Mouse (Mus musculus) kidney, postnatal 0 days (tissue): ENCODE measurements at regions not wholly inside any gene's neighbourhood (a gene's known extent, or its start where the extent isn't known, plus 50 kb on each side); places are given as distances from the start of the nearest gene placed in this dataset. TPM values are rescaled to one million over a fixed set of nuclear protein-coding genes. Genes with fewer than 3 reads are reported as not detected.

Experiments used
- ATAC-seq: fragments of 200-750 bp; cut with Nextera tagmentation; replicated peaks from 2 replicates; pipeline ENCODE4 v1.8.0; 2017; ENCODE audit warnings: low read depth, moderate number of reproducible peaks, moderate TSS enrichment, moderate library complexity; ENCODE audit not compliant: low FRiP score
- DNase-seq: peaks from one replicate; pipeline ENCODE4 v3.0.0-alpha.2; 2016; ENCODE audit warnings: low spot score
- H3K27ac ChIP-seq: fragments of 300-500 bp; sonication (generic); 2 replicates; pipeline ENCODE4 v1.5.1; 2014; ENCODE audit warnings: mild to moderate bottlenecking
- H3K27me3 ChIP-seq: fragments of 300-500 bp; sonication (generic); 2 replicates; pipeline ENCODE4 v1.6.1; 2014; ENCODE audit warnings: low read length, mixed read lengths; ENCODE audit not compliant: insufficient read depth
- H3K36me3 ChIP-seq: fragments of 300-500 bp; sonication (generic); 2 replicates; pipeline ENCODE4 v1.6.1; 2014; ENCODE audit warnings: low read length, mixed read lengths; ENCODE audit not compliant: insufficient read depth
- H3K4me1 ChIP-seq: fragments of 300-500 bp; sonication (generic); replicated peaks from 2 replicates; pipeline ENCODE4 v1.6.1; 2014; ENCODE audit warnings: antibody characterized with exemption, low read length, mixed read lengths; ENCODE audit not compliant: insufficient read depth
- H3K4me2 ChIP-seq: fragments of 300-500 bp; sonication (generic); 2 replicates; pipeline ENCODE4 v1.6.1; 2014; ENCODE audit warnings: mild to moderate bottlenecking, low read length, moderate library complexity, mixed read lengths
- H3K4me3 ChIP-seq: fragments of 300-500 bp; sonication (generic); replicated peaks from 2 replicates; pipeline ENCODE4 v1.5.1; 2014; ENCODE audit warnings: low read depth, low read length
- H3K9ac ChIP-seq: fragments of 300-500 bp; sonication (generic); 2 replicates; pipeline ENCODE4 v1.6.1; 2014; ENCODE audit warnings: low read depth, low read length
- H3K9me3 ChIP-seq: fragments of 300-500 bp; sonication (generic); replicated peaks from 2 replicates; pipeline ENCODE4 v1.6.1; 2016; ENCODE audit warnings: low read length, inconsistent platforms, mixed read lengths
- CTCF ChIP-seq: IDR thresholded peaks from 2 replicates; pipeline ENCODE4 v1.5.1; 2016; ENCODE audit warnings: antibody characterized with exemption, low read depth, mild to moderate bottlenecking, moderate library complexity
- WGBS: fragments of 180-500 bp; shearing (Covaris S2); extraction: QIAGEN DNeasy Blood & Tissue Kit; methylation state at CpG from one replicate; pipeline ENCODE4 v1.1.7; 2014; 5-methylcytosine and 5-hydroxymethylcytosine counted together
- microRNA-seq: library from miRNA; unstranded; fragments of <30 nt; microRNA quantifications from one replicate; pipeline ENCODE4, GENCODE M21; 2016

DNA sequence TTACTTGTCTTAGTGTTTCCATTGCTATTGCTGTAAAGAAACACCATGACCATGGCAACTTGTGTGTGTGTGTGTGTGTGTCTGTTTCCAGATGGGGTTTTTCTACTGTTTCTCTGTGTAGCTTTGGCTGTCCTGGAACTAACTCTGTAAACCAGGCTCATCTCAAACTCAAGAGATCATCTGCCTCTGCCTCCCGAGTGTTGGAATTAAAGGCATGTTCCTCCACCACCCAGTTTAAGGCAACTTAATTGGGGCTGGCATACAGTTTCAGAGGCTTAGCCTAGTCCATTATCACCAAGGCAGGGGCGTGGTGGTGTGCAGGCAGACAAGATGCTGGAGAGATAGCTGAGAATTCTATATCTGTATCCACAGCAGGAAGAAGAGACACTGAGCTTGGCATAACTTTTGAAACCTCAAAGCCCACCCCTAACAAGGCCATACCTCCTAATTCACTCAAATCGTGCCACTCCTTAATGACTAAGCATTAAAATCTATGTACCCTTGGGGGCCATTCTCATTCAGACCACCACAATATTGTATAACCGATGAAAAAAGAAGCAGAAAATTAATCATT, 65.5 kb upstream of the Med14 start:
- Histone ChIP-seq H3K4me2 (no peak overlapping the region), H3K36me3 (no peaks in the 10 kb centered on the region), H3K27me3 (no peaks in the 10 kb centered on the region), H3K4me3 (no peak overlapping the region), H3K4me1 (no peaks in the 10 kb centered on the region), H3K27ac (no peak overlapping the region), H3K9me3 (no peaks in the 10 kb centered on the region), H3K9ac (no peak overlapping the region)
- 82% methylated on average over 4 of the region's 4 CpGs for WGBS
- no peak for TF ChIP-seq CTCF
- DNase-seq: no peak
- no peak for ATAC-seq

DNA sequence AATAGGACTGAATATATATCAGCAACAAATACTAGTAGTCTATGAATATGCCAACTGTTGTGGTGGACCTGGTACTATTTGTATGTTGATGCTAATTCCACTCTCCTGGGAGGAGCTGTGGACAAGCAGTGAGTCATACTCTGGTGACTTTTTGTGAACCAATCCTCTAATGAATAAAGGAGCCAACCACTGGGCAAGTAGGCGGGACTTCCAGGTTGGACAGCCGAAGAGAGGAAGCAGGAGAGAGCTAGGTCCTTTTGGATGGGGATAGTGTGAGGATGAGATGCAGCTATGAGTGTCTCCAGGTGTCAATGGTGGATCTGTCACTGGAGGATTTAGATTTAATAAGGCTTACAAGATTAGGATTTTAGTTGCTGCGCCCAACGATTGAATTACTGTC, 64.8 kb upstream of the Med14 start:
- Histone ChIP-seq H3K4me3 (no peak overlapping the region), H3K9ac (no peak overlapping the region), H3K27ac (no peak overlapping the region), H3K27me3 (no peaks in the 10 kb centered on the region), H3K4me2 (no peak overlapping the region), H3K4me1 (no peaks in the 10 kb centered on the region), H3K9me3 (no peaks in the 10 kb centered on the region), H3K36me3 (no peaks in the 10 kb centered on the region)
- DNase-seq (no peak), ATAC-seq (no peak)
- TF ChIP-seq CTCF: no peak
- WGBS: 93% methylated on average over 4 of the region's 4 CpGs

DNA sequence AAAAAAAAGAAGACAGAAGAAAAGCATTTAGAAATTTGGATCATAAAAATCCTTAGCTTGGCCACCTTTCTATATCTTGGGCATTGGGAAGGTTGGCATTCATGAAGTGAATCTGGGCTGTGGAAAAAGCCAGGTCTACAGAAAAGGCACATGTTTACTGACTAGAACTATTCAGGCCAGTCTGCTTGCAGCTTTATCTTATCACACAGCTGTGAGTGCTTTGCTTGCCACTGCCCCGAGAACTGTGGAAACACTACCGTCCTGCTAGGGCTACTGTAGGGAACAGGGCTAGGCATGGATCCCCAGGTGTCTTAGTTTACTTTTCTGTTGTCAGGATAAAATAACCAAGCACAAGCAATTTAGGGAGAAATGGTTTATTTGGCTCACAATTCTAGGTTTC, 63.4 kb upstream of the Med14 start:
- no peaks in the 10 kb centered on the region for H3K36me3 ChIP-seq
- no peaks in the 10 kb centered on the region for H3K27me3 ChIP-seq
- H3K4me3 ChIP-seq: no peak overlapping the region
- ATAC-seq (no peak), DNase-seq (no peak)
- WGBS: 63% methylated on average over 2 of the region's 2 CpGs
- no peak overlapping the region for H3K9ac ChIP-seq
- H3K27ac ChIP-seq: no peak overlapping the region
- H3K4me1 ChIP-seq: no peaks in the 10 kb centered on the region
- TF ChIP-seq CTCF: no peak
- no peaks in the 10 kb centered on the region for H3K9me3 ChIP-seq
- H3K4me2 ChIP-seq: no peak overlapping the region

DNA sequence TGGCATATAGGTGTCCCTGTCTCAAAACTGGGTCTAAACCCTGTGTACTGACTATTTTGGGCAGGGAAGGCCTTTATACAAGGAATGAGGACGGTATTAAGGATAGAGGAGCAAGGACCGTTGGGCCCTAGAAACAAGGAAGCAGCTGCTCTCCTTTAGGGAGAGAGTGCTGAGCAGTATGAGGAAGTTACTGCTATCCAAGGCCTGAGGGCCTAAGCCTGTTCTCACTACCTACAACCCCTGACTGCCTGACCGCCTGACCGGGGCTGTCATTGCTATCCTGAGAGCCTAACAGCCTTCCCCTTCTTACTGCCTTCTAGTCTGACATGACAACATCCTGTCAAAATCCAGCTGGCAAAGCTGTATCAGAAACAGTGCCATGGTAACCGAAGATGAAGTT, 62.6 kb upstream of the Med14 start:
- no peak overlapping the region for H3K27ac ChIP-seq
- no peak for DNase-seq
- no peaks in the 10 kb centered on the region for H3K4me1 ChIP-seq
- WGBS: 78% methylated on average over 5 of the region's 5 CpGs
- TF ChIP-seq CTCF: no peak
- no peak overlapping the region for H3K9ac ChIP-seq
- ATAC-seq: no peak
- H3K4me3 ChIP-seq: no peak overlapping the region
- no peaks in the 10 kb centered on the region for H3K36me3 ChIP-seq
- H3K27me3 ChIP-seq: no peaks in the 10 kb centered on the region
- no peak overlapping the region for H3K4me2 ChIP-seq
- H3K9me3 ChIP-seq: no peaks in the 10 kb centered on the region

DNA sequence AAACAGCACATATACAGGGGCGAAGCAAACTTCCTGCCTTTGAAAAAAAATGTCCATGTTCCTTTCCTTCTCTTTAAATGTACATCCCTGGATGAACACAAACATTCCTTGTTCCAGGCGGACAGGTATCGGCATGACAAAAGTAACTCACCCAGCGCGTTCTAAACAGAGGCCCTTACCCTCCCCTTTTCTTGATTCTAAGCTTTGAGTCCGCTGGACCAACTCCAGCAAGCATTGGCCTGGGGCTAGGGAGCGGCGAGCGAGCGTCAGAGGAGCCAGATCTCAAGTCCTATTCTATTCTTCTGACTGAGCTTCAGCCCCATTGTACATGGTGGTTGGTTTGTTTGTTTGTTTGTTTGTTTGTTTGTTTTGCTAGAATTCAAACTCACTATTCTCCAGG, 60.9 kb upstream of the Med14 start:
- Histone ChIP-seq H3K4me1 (no peaks in the 10 kb centered on the region), H3K4me3 (no peak overlapping the region), H3K27me3 (no peaks in the 10 kb centered on the region), H3K4me2 (no peak overlapping the region), H3K36me3 (no peaks in the 10 kb centered on the region), H3K9ac (no peak overlapping the region), H3K9me3 (no peaks in the 10 kb centered on the region), H3K27ac (no peak overlapping the region)
- no peak for ATAC-seq
- peak; percentile 7 for DNase-seq
- no peak for TF ChIP-seq CTCF
- WGBS: 53% methylated on average over 10 of the region's 10 CpGs

DNA sequence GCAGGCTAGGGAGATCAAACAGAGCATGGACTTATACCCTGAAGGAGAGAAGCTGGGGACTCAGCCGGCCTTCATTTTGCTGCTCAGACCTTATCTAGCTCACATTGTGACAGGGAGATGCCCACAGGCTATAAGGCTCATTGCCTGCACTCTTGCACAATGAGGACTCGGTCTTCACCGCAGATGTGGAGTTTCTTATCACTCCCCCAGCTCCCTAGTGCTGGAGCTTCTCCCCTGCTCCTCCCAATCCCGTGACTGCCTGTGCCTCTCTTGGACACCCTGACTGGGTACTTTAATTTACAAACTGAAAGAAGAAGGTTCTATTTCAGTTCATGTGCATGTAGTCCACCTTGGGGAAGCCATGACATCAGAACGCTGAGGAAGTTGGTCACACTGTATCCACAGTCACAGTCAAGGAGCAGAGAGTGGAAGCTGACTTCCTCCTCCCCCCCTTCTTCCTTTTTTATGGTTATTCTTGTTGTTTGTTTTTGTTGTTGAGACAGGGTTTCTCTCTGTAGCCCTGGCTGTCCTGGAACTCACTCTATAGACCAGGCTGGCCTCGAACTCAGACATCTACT, 51.3 kb upstream of the Med14 start:
- Histone ChIP-seq H3K9ac (no peak overlapping the region), H3K27me3 (no peaks in the 10 kb centered on the region), H3K4me3 (no peak overlapping the region), H3K9me3 (no peaks in the 10 kb centered on the region), H3K36me3 (no peaks in the 10 kb centered on the region), H3K4me2 (no peak overlapping the region), H3K4me1 (no peaks in the 10 kb centered on the region), H3K27ac (no peak overlapping the region)
- no peak for TF ChIP-seq CTCF
- no peak for DNase-seq
- 77% methylated on average over 6 of the region's 6 CpGs for WGBS
- no peak for ATAC-seq

Small RNA genes in the stretch of these regions (microRNA-seq; reads per million reads assigned to microRNA genes)
- gene Gm25063: not detected
